Mouse (Mus musculus): Measurements from ENCODE around the gene Tnfrsf19.
A peak's percentile ranks its signal among the peaks of the same experiment; 100 is the strongest.

Tnfrsf19 gene

GRCm38 (mm10) chr14:61022383-61022782, 23.9 kb downstream of the Tnfrsf19 start:
- DNase-seq (ENCODE audit: low read depth, low spot score) = no peak

GRCm38 (mm10) chr14:61020968-61021367, 25.3 kb downstream of the Tnfrsf19 start:
- DNase-seq (ENCODE audit: low read depth, low spot score) = no peak

GRCm38 (mm10) chr14:61019880-61020279, 26.4 kb downstream of the Tnfrsf19 start:
- no peak for DNase-seq (ENCODE audit: low read depth, low spot score)

GRCm38 (mm10) chr14:61014544-61014943, 31.7 kb downstream of the Tnfrsf19 start:
- peak; percentile 58 for DNase-seq (ENCODE audit: low read depth, low spot score)

GRCm38 (mm10) chr14:61012397-61012931, 33.8 kb downstream of the Tnfrsf19 start:
- peak; percentile 79 for DNase-seq (ENCODE audit: low read depth, low spot score)

- DNase-seq (ENCODE audit: low read depth, low spot score) = no peak
Measured at GRCm38 (mm10) chr14:61011621-61012174, 34.6 kb downstream of the Tnfrsf19 start.

GRCm38 (mm10) chr14:61005127-61005837, 41.0 kb downstream of the Tnfrsf19 start:
- DNase-seq (ENCODE audit: low read depth, low spot score) = no peak

- no peak for DNase-seq (ENCODE audit: low read depth, low spot score)
Measured at GRCm38 (mm10) chr14:61003676-61004075, 42.6 kb downstream of the Tnfrsf19 start.

GRCm38 (mm10) chr14:61000072-61000471, 46.2 kb downstream of the Tnfrsf19 start:
- DNase-seq (ENCODE audit: low read depth, low spot score) = no peak

GRCm38 (mm10) chr14:60996556-60996955, 49.7 kb downstream of the Tnfrsf19 start:
- no peak for DNase-seq (ENCODE audit: low read depth, low spot score)

- no peak for DNase-seq (ENCODE audit: low read depth, low spot score)
Measured at GRCm38 (mm10) chr14:60993506-60993905, 52.8 kb downstream of the Tnfrsf19 start.

GRCm38 (mm10) chr14:60993092-60993491, 53.2 kb downstream of the Tnfrsf19 start:
- no peak for DNase-seq (ENCODE audit: low read depth, low spot score)

- no peak for DNase-seq (ENCODE audit: low read depth, low spot score)
Measured at GRCm38 (mm10) chr14:60992144-60992543, 54.1 kb downstream of the Tnfrsf19 start.

GRCm38 (mm10) chr14:60988228-60988627, 58.1 kb downstream of the Tnfrsf19 start:
- no peak for DNase-seq (ENCODE audit: low read depth, low spot score)

GRCm38 (mm10) chr14:60986926-60987325, 59.4 kb downstream of the Tnfrsf19 start:
- DNase-seq (ENCODE audit: low read depth, low spot score) = no peak

GRCm38 (mm10) chr14:60985077-60985476, 61.2 kb downstream of the Tnfrsf19 start:
- DNase-seq (ENCODE audit: low read depth, low spot score) = peak; percentile 52

- no peak for DNase-seq (ENCODE audit: low read depth, low spot score)
Measured at GRCm38 (mm10) chr14:60984266-60984665, 62.0 kb downstream of the Tnfrsf19 start.

GRCm38 (mm10) chr14:60982126-60982525, 64.2 kb downstream of the Tnfrsf19 start:
- no peak for DNase-seq (ENCODE audit: low read depth, low spot score)

GRCm38 (mm10) chr14:60980244-60980887, 65.9 kb downstream of the Tnfrsf19 start:
- no peak for DNase-seq (ENCODE audit: low read depth, low spot score)

- DNase-seq (ENCODE audit: low read depth, low spot score) = peak; percentile 57
Measured at GRCm38 (mm10) chr14:60978129-60978528, 68.2 kb downstream of the Tnfrsf19 start.

GRCm38 (mm10) chr14:60976231-60976630, 70.1 kb downstream of the Tnfrsf19 start:
- DNase-seq (ENCODE audit: low read depth, low spot score) = no peak

GRCm38 (mm10) chr14:60975736-60976135, 70.6 kb downstream of the Tnfrsf19 start:
- no peak for DNase-seq (ENCODE audit: low read depth, low spot score)

GRCm38 (mm10) chr14:60970961-60971360, 75.3 kb downstream of the Tnfrsf19 start:
- no peak for DNase-seq (ENCODE audit: low read depth, low spot score)
